Mouse (Mus musculus) embryonic fibroblast, embryonic 13.5 days (primary cell): Measurements from ENCODE around the gene Ephb3.

Experiments
- CTCF ChIP-seq: IDR thresholded peaks from 2 replicates; pipeline ENCODE4 v1.5.1; 2011; ENCODE audit warnings: mild to moderate bottlenecking, control low read depth, low read length, moderate library complexity, borderline replicate concordance; ENCODE audit not compliant: insufficient read depth
- POLR2A ChIP-seq: IDR thresholded peaks from 2 replicates; pipeline ENCODE4 v1.6.1; 2011; ENCODE audit warnings: low read depth, mild to moderate bottlenecking, control low read depth, low read length, moderate library complexity

GRCm38 (mm10) chr16:21271773-21272247, 67.3 kb downstream of the Ephb3 start:
- TF ChIP-seq CTCF: no peak
- TF ChIP-seq POLR2A: no peak
